Mouse (Mus musculus): Measurements from ENCODE around the gene Med20. TPM values are rescaled to one million over a fixed set of nuclear protein-coding genes. Genes with fewer than 3 reads are reported as not detected.
A peak's percentile ranks its signal among the peaks of the same experiment; 100 is the strongest.

Gene Med20
- 27.8 and 30.0 TPM in 2 replicates for polyA plus RNA-seq (2016; fragmentation: Nextera tagmentation; extraction: Ambion mirVana)

- Histone ChIP-seq H3K4me2 (peak within 1 kb of the TSS; percentile 94), H3K9me3 (replicated peaks) (no peaks in the 10 kb centered on the region), H3K36me3 (peaks cover 49% of the 10 kb centered on the region), H3K27ac (ENCODE audit: poor library complexity, severe bottlenecking) (peak within 1 kb of the TSS; percentile 44), H3K4me1 (replicated peaks) (peaks cover 22% of the 10 kb centered on the region), H3K27me3 (replicated peaks) (no peaks in the 10 kb centered on the region), H3K4me3 (peak within 1 kb of the TSS; percentile 84), H3K9ac (peak within 1 kb of the TSS; percentile 93)
- WGBS, result under 1% methylated on average over 59 of the region's 59 CpGs
- ATAC-seq (ENCODE audit: insufficient number of reproducible peaks, low FRiP score), result peak; percentile 93
These were observed at the start of gene Med20, which contains the start of the genes Bysl and Gm20517 for GRCm38 (mm10) chr17:47610849-47611660. Gene Med20, plus strand, starts transcription at chr17:47611582. Gene Bysl, minus strand, starts transcription at chr17:47611492. Gene Gm20517, plus strand, starts transcription at chr17:47611589.

DNA sequence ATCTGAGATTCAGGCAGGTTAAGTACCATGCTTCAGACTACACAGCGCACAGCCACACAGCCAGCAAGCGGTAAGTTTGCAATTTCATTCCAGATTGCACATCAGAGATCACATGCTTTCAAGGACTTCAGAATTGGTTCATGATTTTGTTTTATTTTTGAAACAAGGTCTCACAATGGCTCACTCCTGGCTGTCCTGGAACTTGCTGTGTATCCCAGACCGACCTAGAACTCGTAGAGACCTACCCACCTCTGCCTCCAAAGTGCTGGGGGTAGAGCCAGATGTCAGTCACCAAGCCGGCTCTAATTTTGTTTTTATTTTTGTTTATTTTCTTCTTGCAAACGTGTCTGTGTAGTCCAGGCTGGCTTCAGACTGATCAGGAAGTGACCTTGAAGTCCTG lies 48.5 kb upstream of the Med20 start:
- H3K4me1 ChIP-seq (replicated peaks), result peaks cover 9% of the 10 kb centered on the region
- H3K9ac ChIP-seq, result no peak overlapping the region
- H3K27ac ChIP-seq (ENCODE audit: poor library complexity, severe bottlenecking), result no peak overlapping the region
- no peak overlapping the region for H3K4me3 ChIP-seq
- WGBS, result 81% methylated on average over 6 of the region's 6 CpGs
- ATAC-seq (ENCODE audit: insufficient number of reproducible peaks, low FRiP score), result no peak
- no peak overlapping the region for H3K4me2 ChIP-seq
- H3K27me3 ChIP-seq (replicated peaks), result no peaks in the 10 kb centered on the region
- H3K9me3 ChIP-seq (replicated peaks), result no peaks in the 10 kb centered on the region
- H3K36me3 ChIP-seq, result no peaks in the 10 kb centered on the region

- ATAC-seq (ENCODE audit: insufficient number of reproducible peaks, low FRiP score), result no peak
These were observed 46.8 kb upstream of the Med20 start for GRCm38 (mm10) chr17:47564612-47565011.

DNA sequence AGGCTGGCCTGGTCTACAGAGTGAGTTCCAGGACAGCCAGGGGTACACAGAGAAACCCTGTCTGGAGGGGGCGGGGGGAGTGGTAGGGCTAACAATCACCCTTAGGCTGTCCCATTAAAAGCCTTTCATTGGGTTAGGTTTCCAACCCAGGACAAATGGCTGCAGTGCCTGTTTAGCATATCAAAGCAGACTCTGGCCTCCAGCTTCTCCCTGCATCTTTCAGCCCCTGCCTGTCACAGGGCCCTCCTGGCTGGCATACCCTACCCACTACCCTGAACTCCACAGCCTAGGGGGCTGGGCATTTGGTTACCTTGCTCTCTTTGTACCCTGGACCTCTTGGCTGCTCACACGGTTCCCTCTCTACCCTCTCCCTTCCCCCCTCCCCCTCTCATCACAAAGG lies 45.2 kb upstream of the Med20 start:
- Histone ChIP-seq H3K36me3 (no peaks in the 10 kb centered on the region), H3K9me3 (replicated peaks) (no peaks in the 10 kb centered on the region), H3K9ac (no peak overlapping the region), H3K4me2 (no peak overlapping the region), H3K4me1 (replicated peaks) (no peaks in the 10 kb centered on the region), H3K27me3 (replicated peaks) (no peaks in the 10 kb centered on the region), H3K27ac (ENCODE audit: poor library complexity, severe bottlenecking) (no peak overlapping the region), H3K4me3 (no peak overlapping the region)
- 41% methylated on average over 2 of the region's 2 CpGs for WGBS
- no peak for ATAC-seq (ENCODE audit: insufficient number of reproducible peaks, low FRiP score)

More at GRCm38 (mm10) chr17:47564612-47565011, 46.8 kb upstream of the Med20 start:
- Histone ChIP-seq H3K4me1 (replicated peaks) (peaks cover 7% of the 10 kb centered on the region), H3K4me2 (no peak overlapping the region), H3K36me3 (no peaks in the 10 kb centered on the region), H3K27ac (ENCODE audit: poor library complexity, severe bottlenecking) (no peak overlapping the region), H3K27me3 (replicated peaks) (no peaks in the 10 kb centered on the region), H3K4me3 (no peak overlapping the region), H3K9me3 (replicated peaks) (no peaks in the 10 kb centered on the region), H3K9ac (no peak overlapping the region)
- 48% methylated on average over 5 of the region's 5 CpGs for WGBS

DNA sequence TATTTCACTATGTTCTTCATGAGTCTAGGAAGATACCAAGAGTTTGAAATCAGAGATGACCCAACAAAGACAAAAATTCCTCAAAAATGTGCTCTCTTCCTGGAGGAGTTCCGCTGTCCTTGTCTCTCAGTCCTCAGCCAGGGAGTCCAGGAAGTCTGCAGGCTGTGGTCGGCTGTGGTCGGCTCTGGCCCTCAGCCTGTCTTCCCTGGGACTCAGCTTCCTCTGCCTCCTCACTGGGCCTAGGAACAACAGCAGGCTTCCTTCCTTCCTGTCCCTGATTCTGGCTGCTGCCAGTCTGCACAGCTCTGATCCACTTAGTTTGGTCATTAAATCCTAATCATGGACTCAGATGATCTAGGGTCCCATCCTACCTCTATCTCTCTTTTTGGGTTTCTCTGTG lies 44.1 kb upstream of the Med20 start:
- 54% methylated on average over 3 of the region's 3 CpGs for WGBS
- no peak overlapping the region for H3K4me2 ChIP-seq
- peak; percentile 75; the same call in 1 of the 2 replicates for ATAC-seq (ENCODE audit: insufficient number of reproducible peaks, low FRiP score)
- H3K9me3 ChIP-seq (replicated peaks), result no peaks in the 10 kb centered on the region
- H3K27me3 ChIP-seq (replicated peaks), result no peaks in the 10 kb centered on the region
- H3K4me3 ChIP-seq, result no peak overlapping the region
- H3K27ac ChIP-seq (ENCODE audit: poor library complexity, severe bottlenecking), result peak overlapping the region; percentile 64
- no peaks in the 10 kb centered on the region for H3K4me1 ChIP-seq (replicated peaks)
- no peak overlapping the region for H3K9ac ChIP-seq
- no peaks in the 10 kb centered on the region for H3K36me3 ChIP-seq

DNA sequence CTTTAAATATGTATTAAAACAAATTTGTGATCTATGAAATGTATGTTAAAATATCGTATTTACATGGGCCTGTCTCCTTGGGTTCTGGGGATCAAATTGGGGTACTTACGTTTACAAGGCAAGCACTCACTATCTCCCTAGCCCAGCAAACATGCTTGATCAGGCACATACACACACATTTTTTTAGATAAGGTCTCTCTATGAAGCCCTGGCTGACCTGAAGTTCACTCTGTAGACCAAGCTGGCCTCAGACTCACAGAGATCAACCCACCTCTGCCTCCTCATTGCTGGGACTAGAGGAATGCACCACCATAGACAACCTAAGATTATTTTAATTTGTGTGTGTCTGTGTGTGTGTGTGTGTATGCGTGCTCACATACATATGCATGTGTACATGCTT lies 43.0 kb upstream of the Med20 start:
- no peaks in the 10 kb centered on the region for H3K36me3 ChIP-seq
- WGBS, result 77% methylated on average over 3 of the region's 3 CpGs
- no peak overlapping the region for H3K4me3 ChIP-seq
- H3K27ac ChIP-seq (ENCODE audit: poor library complexity, severe bottlenecking), result no peak overlapping the region
- H3K4me1 ChIP-seq (replicated peaks), result no peaks in the 10 kb centered on the region
- no peaks in the 10 kb centered on the region for H3K9me3 ChIP-seq (replicated peaks)
- H3K4me2 ChIP-seq, result no peak overlapping the region
- no peaks in the 10 kb centered on the region for H3K27me3 ChIP-seq (replicated peaks)
- H3K9ac ChIP-seq, result no peak overlapping the region
- ATAC-seq (ENCODE audit: insufficient number of reproducible peaks, low FRiP score), result peak; percentile 51; the same call in 1 of the 2 replicates

GRCm38 (mm10) chr17:47568951-47569527 lies 42.3 kb upstream of the Med20 start:
- Histone ChIP-seq H3K4me3 (no peak overlapping the region), H3K27me3 (replicated peaks) (no peaks in the 10 kb centered on the region), H3K9ac (no peak overlapping the region), H3K36me3 (no peaks in the 10 kb centered on the region), H3K27ac (ENCODE audit: poor library complexity, severe bottlenecking) (no peak overlapping the region), H3K4me2 (no peak overlapping the region), H3K4me1 (replicated peaks) (no peaks in the 10 kb centered on the region), H3K9me3 (replicated peaks) (no peaks in the 10 kb centered on the region)
- 88% methylated on average over 10 of the region's 10 CpGs for WGBS
- no peak for ATAC-seq (ENCODE audit: insufficient number of reproducible peaks, low FRiP score)

- H3K36me3 ChIP-seq, result no peaks in the 10 kb centered on the region
- H3K27ac ChIP-seq (ENCODE audit: poor library complexity, severe bottlenecking), result no peak overlapping the region
- no peak overlapping the region for H3K4me2 ChIP-seq
- H3K4me1 ChIP-seq (replicated peaks), result no peaks in the 10 kb centered on the region
- H3K27me3 ChIP-seq (replicated peaks), result no peaks in the 10 kb centered on the region
- H3K4me3 ChIP-seq, result no peak overlapping the region
- H3K9ac ChIP-seq, result no peak overlapping the region
- no peak for ATAC-seq (ENCODE audit: insufficient number of reproducible peaks, low FRiP score)
- 50% methylated on average over 7 of the region's 7 CpGs for WGBS
- H3K9me3 ChIP-seq (replicated peaks), result no peaks in the 10 kb centered on the region
These were observed 39.8 kb upstream of the Med20 start for GRCm38 (mm10) chr17:47571621-47572020.

DNA sequence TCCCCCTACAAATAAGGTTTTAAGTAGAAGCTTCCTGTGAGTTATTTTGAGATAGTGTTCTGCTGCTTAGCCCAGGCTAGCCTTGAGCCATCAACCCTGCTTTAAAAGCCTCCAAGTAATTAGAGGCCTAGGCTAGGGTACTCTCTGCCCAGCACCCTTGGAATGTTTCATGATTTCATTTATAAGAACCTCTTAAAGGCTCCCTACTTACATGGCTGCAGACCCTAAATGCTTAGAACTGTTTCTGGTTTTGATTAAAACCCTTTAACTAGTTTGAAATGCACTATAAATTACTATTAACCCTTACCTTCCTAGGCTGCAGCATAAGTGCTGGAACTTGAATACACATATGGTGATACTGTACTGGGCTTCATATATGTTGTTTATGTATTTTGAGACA lies 38.9 kb upstream of the Med20 start:
- no peaks in the 10 kb centered on the region for H3K9me3 ChIP-seq (replicated peaks)
- H3K27ac ChIP-seq (ENCODE audit: poor library complexity, severe bottlenecking), result no peak overlapping the region
- no peak overlapping the region for H3K4me3 ChIP-seq
- H3K36me3 ChIP-seq, result no peaks in the 10 kb centered on the region
- H3K27me3 ChIP-seq (replicated peaks), result no peaks in the 10 kb centered on the region
- no peak overlapping the region for H3K9ac ChIP-seq
- ATAC-seq (ENCODE audit: insufficient number of reproducible peaks, low FRiP score), result no peak
- H3K4me2 ChIP-seq, result no peak overlapping the region
- H3K4me1 ChIP-seq (replicated peaks), result no peaks in the 10 kb centered on the region

DNA sequence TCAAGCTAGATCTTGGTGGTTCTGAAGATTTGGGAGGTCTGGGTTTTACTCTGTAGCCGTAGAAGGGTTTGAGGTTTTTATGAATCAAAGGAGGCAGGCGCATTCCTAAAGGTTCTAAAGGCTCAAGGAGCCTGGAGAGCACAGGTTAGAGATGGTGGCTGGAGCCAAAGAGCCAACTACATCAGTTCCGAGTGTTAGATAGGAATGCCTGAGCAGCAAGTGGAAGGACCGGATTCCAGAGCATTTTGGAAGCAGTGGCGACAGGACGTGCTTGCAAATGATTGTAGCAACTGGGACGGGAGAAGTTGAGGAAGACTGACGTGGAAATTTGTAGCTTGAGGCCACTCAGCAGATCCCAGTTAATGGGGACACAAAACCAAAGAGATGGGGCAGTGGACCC lies 37.4 kb upstream of the Med20 start:
- Histone ChIP-seq H3K27ac (ENCODE audit: poor library complexity, severe bottlenecking) (no peak overlapping the region), H3K4me3 (no peak overlapping the region), H3K4me2 (no peak overlapping the region), H3K36me3 (no peaks in the 10 kb centered on the region), H3K27me3 (replicated peaks) (no peaks in the 10 kb centered on the region), H3K4me1 (replicated peaks) (no peaks in the 10 kb centered on the region), H3K9ac (no peak overlapping the region), H3K9me3 (replicated peaks) (no peaks in the 10 kb centered on the region)
- no peak for ATAC-seq (ENCODE audit: insufficient number of reproducible peaks, low FRiP score)
- 50% methylated on average over 8 of the region's 8 CpGs for WGBS

DNA sequence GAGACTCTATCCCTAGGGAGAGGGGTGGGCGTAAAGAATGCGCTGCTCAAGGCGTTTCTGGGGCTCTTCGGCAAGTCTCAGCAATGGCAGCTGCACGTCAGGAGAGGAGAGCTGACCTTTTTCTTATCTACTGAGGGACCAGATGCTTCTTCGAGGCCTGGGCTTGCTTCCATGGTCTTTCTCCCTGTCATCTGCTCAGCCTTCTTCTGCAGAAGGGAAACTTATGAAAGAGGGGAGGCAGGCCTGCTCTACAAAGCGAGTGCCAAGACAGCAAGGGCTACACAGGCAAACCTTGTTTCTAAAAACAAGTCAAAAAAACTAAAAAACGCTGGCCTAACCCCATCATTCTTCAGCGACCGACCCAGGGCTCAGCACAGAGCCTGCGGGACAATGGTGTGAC lies 36.6 kb upstream of the Med20 start:
- no peaks in the 10 kb centered on the region for H3K27me3 ChIP-seq (replicated peaks)
- H3K9me3 ChIP-seq (replicated peaks), result no peaks in the 10 kb centered on the region
- no peaks in the 10 kb centered on the region for H3K36me3 ChIP-seq
- H3K4me3 ChIP-seq, result no peak overlapping the region
- WGBS, result 57% methylated on average over 11 of the region's 11 CpGs
- H3K4me1 ChIP-seq (replicated peaks), result no peaks in the 10 kb centered on the region
- H3K9ac ChIP-seq, result no peak overlapping the region
- H3K27ac ChIP-seq (ENCODE audit: poor library complexity, severe bottlenecking), result no peak overlapping the region
- no peak for ATAC-seq (ENCODE audit: insufficient number of reproducible peaks, low FRiP score)
- no peak overlapping the region for H3K4me2 ChIP-seq

Data from heart, embryonic 12.5 days (tissue).